Mouse (Mus musculus): Measurements from ENCODE around the gene Ppa1.

Ppa1 gene

GRCm38 (mm10) chr10:61640363-61640762, 8.0 kb upstream of the Ppa1 start:
- in situ Hi-C loops (cut with MboI, MseI) = no loop called here

- in situ Hi-C loops (cut with MboI, MseI) = no loop called here
Measured at GRCm38 (mm10) chr10:61646557-61646956, 1.8 kb upstream of the Ppa1 start.

GRCm38 (mm10) chr10:61648737-61649645, 639 bp downstream of the Ppa1 start:
- in situ Hi-C loops (cut with MboI, MseI) = no loop called here

- in situ Hi-C loops (cut with MboI, MseI) = loop anchor here (5.0 kb wide), 1 partner anchor 52 kb away; no protein-coding TSS in a partner anchor
Measured at GRCm38 (mm10) chr10:61654105-61654504, 5.8 kb downstream of the Ppa1 start.

- in situ Hi-C loops (cut with MboI, MseI) = loop anchor here (5.0 kb wide), 1 partner anchor 52 kb away; no protein-coding TSS in a partner anchor
Measured at GRCm38 (mm10) chr10:61654691-61655090, 6.3 kb downstream of the Ppa1 start.

- in situ Hi-C loops (cut with MboI, MseI) = no loop called here
Measured at GRCm38 (mm10) chr10:61655188-61655587, 6.8 kb downstream of the Ppa1 start.

- in situ Hi-C loops (cut with MboI, MseI) = no loop called here
Measured at GRCm38 (mm10) chr10:61656928-61657882, 8.9 kb downstream of the Ppa1 start.

GRCm38 (mm10) chr10:61657985-61658384, 9.6 kb downstream of the Ppa1 start:
- in situ Hi-C loops (cut with MboI, MseI) = no loop called here

- in situ Hi-C loops (cut with MboI, MseI) = no loop called here
Measured at GRCm38 (mm10) chr10:61661887-61662286, 13.5 kb downstream of the Ppa1 start.

GRCm38 (mm10) chr10:61662391-61662988, 14.1 kb downstream of the Ppa1 start:
- in situ Hi-C loops (cut with MboI, MseI) = no loop called here

GRCm38 (mm10) chr10:61665111-61665510, 16.8 kb downstream of the Ppa1 start:
- in situ Hi-C loops (cut with MboI, MseI) = no loop called here

- in situ Hi-C loops (cut with MboI, MseI) = no loop called here
Measured at GRCm38 (mm10) chr10:61665651-61666050, 17.3 kb downstream of the Ppa1 start.

GRCm38 (mm10) chr10:61669289-61669688, 20.9 kb downstream of the Ppa1 start:
- in situ Hi-C loops (cut with MboI, MseI) = no loop called here

GRCm38 (mm10) chr10:61669896-61670295, 21.5 kb downstream of the Ppa1 start:
- in situ Hi-C loops (cut with MboI, MseI) = no loop called here

- in situ Hi-C loops (cut with MboI, MseI) = no loop called here
Measured at GRCm38 (mm10) chr10:61670758-61671157, 22.4 kb downstream of the Ppa1 start.

- in situ Hi-C loops (cut with MboI, MseI) = loop anchor here (25.0 kb wide), 1 partner anchor 661 kb away; no protein-coding TSS in a partner anchor
Measured at GRCm38 (mm10) chr10:61675935-61676334, 27.6 kb downstream of the Ppa1 start.

GRCm38 (mm10) chr10:61679545-61679944, 31.2 kb downstream of the Ppa1 start:
- in situ Hi-C loops (cut with MboI, MseI) = loop anchor here (25.0 kb wide), 1 partner anchor 658 kb away; no protein-coding TSS in a partner anchor

GRCm38 (mm10) chr10:61680015-61680913, 31.9 kb downstream of the Ppa1 start, which contains the start of gene Sar1a:
Sar1a (plus strand) TSS chr10:61680299.
- in situ Hi-C loops (cut with MboI, MseI) = loop anchor here (25.0 kb wide), 1 partner anchor 657 kb away; no protein-coding TSS in a partner anchor

GRCm38 (mm10) chr10:61689405-61689804, 41.1 kb downstream of the Ppa1 start:
- in situ Hi-C loops (cut with MboI, MseI) = loop anchor here (25.0 kb wide), 1 partner anchor 648 kb away; no protein-coding TSS in a partner anchor

GRCm38 (mm10) chr10:61693563-61693962, 45.2 kb downstream of the Ppa1 start:
- in situ Hi-C loops (cut with MboI, MseI) = loop anchor here (25.0 kb wide), 1 partner anchor 644 kb away; no protein-coding TSS in a partner anchor
